Mouse (Mus musculus) yolk sac, embryonic 10.5 days (tissue): ENCODE results near the gene S100a4.

Experiments
- DNase-seq: peaks from one replicate; pipeline ENCODE4 v3.0.0-alpha.2; 2017; ENCODE audit warnings: low spot score

S100a4 gene

DNA sequence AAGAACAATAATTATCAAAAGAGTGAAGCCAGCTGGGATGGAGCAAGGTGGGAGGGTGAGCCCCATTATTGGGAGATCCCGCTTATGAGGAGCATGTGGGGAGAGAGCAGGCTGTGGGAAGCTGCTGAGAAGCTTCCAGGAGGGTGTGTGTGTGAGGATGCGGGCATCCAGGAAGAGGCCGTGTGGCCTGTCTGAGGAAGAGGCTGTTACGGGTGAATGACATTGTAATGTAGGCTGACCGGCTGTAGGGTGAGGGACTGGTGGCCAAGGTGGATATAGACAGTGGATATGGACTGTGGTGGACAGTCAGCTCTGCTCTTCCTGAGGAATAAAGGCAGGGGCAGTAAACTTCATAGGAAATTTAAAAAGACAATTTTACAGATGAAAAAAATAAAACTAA is 21.9 kb downstream of the S100a4 start:
- no peak for DNase-seq

DNA sequence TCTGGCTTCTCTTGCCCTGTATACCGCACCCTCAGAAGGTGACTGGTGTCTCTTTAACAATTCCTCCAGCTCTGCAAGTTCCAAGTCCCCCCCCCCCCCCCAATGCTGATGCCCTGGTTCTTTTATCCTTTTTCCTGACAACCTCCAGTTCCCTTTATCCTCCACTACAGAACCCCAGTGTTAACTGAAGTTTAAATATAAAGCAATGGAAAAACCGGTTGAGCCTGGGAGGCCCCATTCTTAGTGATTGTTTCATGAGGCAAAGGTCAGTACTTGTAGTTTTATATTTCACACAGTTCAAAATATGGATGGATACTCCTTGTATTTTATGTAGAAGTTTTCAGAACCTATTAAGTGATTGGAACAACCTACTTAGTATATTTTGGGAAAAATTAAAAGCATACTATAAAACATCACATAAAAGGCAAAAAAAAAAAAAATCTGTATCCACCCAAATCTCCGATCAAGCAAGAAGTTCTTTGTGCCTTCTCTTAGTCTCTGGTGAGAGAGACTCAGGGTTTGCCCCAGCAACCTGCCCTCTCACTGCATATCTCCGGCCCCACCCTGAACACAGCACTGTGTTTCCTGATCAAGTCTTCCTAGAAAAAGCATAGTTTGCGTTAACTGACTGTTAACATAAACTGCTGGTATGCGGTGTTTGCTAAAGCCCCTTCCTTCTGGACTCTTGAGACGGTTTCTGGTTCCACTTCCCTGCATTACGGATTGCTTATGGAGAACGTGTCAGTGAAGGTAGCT is 22.9 kb downstream of the S100a4 start:
- no peak for DNase-seq

DNA sequence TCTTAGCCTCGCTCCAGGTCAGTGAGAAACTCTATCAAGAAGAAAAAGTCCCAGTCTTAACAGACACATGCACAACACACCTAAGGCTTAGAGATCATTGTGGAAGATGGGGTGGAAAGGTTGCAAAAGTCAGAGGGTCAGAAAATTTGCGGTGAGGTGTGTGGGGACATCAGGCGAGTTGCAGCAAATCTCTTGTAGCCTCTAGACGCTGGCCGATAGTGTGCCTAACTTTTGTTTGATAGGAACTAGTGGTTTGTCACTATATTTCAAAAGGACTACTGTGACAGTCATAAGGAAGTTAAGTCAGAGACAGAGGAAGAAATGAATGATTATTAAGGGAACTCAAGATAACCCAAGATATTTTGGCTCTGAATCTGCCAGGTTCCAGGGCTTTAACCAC is 23.8 kb downstream of the S100a4 start:
- DNase-seq, result no peak

DNA sequence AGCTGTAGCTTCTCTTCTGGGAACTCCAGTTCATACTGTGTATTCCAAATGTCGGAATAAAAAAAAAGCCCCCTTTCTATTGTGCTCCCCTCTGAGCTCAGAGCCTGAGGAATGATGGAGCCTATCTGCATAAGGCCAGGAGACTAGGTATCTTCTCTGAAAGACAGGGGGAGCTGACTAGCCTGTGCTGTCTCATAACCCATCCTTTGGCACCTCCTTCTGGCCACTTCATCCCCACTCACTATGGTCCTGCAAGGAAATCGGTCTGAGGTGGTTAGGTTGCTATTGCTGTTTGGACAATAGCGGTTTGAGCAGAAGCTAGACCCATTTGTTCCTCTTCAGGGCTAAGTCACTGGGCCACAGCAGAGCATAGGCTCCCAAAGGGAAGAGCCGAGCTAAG is 24.2 kb downstream of the S100a4 start:
- peak; percentile 11 for DNase-seq

DNA sequence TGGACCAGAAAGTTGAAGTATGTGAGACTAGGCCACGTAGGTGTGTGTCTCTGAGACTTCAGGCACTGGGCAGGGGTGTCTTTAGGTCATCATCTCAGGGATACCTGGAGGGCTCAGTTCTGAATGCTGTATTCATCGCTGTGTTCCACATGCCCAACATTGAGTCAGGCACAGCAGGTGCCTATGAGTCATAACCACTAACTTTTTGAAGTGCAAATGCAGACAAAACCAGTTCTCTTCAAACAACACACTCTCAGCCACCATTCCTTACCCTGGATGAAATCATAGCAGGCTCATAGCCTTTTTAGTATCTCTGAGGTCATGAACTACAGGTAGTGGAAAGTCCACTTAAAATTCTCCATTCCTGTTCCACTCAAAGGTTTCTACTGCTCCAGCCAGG is 25.7 kb downstream of the S100a4 start:
- DNase-seq, result no peak

DNA sequence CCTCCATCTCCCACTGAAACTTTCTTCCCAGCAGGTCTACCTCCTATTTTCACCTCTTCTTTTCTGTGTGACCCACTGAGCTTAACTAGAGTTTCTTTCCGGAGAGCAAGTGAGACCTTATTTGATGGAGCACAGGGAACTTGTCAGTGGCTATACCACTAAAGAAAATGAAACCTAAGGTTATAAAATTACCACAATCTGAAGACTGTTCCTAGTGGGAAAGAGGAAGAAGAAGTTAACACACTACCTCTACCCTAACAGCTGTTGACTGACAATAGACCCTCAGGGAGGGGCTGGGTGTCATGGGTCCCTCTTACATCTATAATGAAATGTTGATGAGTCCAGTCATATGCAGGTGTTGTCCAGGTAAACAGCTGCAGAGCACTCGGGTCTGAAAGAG is 28.4 kb downstream of the S100a4 start:
- DNase-seq, result no peak

DNA sequence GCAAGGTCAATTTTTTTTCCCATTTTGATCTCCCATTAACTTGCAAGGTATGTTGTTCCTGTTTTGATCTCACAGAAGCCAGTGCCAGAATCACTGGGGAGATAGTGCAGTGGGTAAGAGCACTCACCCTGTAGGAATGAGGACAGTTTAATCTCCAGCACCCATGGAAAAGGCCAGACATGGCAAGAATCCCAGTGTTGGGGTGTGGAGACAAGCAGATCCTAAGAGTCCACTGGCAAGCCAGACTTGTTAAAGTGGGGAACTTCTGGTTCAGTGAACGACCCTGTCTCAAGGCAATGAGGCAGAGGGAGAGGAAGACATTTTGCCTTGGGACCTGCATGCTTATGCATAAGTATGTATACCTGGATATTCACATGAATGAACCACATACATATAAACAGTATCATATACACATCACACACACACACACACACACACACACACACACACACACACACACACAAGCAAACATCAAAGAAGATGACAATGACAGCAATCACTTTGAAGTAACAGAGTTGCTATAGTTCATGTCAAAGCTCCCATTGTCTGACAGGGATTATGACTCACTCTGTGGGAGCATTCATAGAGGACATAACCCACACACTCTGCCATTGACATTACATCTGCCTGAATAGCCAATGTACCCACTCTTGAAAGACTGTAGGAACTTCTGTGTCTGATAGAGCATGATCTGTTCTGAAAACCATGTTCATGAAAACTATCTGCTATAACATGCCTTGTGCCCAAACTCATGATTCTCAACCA is 35.1 kb downstream of the S100a4 start:
- no peak for DNase-seq

DNA sequence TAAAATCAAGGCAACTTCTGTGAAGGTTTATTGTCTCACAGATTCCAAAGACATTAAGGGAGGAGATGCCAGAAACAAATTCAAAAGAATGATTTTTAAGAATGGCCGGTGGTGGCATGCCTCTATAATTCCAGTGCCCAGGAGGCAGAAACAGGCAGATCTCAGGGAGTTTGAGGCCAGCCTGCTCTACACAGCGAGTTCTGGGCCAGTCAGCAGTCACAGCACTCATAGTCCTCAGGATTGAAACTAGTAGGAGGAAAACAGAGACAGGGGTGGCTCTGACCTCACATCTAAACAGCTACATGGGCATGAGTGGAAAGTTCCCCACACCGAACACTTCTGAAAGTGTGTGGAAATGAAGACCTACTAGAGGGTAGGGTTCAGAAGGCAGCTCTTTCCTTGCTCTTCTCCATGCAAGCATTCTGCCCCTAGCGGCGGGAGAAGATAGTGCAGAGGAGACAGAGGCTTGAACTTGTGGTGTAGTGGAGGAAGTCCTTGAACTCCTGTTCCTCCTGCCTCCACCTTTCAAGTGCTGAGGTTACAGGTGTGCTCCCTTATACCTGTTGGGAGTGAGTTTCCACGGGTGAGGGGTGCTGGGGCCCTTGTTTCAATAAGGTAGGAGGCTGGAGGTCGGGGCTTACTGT is 36.1 kb downstream of the S100a4 start:
- peak; percentile 12 for DNase-seq

DNA sequence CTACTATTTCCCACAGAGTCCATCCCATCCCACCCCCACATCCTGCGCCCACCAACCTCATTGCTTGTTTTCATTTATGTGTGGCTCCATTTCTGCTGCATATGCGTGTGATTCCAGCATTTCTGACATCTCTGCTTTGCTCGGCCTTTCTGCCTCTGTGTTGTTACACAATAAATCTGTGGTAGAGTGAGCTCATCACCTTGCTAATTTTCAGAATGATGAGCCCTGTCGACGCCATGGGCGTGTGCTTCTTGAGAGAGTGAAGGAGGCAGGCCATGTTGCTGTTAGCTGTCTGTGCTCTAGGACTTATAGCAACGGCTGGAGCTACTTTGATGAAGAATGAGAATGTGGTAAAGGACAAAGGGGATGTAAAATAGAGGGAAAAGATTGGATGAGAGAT is 37.4 kb downstream of the S100a4 start:
- DNase-seq, result no peak

DNA sequence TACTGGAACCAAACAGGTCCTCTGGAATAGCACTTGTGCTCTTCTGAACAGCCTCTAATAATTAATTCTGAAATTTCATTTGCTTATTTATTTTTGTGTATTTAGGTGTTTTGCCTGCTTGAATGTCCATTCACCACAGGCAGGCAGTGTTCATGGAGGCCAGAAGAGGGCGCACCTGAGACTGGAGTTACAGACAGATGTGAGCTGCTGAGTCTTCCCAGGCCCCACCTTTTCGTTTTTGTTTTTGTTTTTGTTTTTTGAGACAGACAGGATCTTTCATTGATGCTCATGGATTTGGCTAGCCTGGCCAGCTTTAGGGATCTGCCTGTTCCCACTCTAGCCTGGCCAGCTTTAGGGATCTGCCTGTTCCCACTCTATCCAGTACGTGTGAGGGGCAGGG is 40.6 kb downstream of the S100a4 start:
- DNase-seq, result no peak

DNA sequence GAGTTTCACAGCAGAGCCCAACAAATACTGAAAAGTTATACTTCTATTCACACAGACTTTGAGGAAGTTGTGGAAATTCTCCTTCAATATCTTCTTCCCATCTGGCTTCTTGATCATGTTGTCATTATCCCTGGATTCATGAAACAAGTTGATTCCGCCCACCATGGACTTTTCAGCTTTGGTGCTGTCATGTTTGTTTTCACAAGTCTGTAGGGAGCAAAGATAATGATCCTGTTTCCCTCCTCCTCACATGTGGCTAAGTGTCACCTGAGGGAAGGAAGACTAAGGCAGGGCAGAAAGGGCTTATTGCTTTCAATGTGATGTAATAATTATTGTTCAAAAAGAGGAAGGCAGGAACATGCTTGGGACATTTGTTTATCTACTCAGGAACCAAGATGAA is 43.7 kb downstream of the S100a4 start:
- no peak for DNase-seq

DNA sequence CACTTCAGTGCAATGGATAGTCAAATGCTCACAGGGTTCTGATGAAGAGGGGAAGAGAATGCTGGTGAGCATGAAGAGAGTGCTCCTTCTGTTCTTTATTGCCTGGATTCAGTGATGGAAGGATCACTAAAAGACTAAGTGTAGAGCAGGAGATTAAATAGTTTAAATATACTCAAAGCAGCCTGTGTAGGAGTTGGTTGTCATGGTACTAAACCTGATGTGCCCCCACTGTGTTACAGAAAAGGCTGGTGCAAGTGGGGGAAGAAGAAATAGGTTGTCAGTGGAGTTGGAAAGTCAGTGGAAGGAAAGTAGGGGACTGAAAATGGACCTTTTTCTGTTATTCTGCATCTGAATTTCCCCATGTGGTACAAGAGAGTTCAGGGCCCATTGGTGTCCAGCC is 45.4 kb downstream of the S100a4 start:
- DNase-seq, result no peak

DNA sequence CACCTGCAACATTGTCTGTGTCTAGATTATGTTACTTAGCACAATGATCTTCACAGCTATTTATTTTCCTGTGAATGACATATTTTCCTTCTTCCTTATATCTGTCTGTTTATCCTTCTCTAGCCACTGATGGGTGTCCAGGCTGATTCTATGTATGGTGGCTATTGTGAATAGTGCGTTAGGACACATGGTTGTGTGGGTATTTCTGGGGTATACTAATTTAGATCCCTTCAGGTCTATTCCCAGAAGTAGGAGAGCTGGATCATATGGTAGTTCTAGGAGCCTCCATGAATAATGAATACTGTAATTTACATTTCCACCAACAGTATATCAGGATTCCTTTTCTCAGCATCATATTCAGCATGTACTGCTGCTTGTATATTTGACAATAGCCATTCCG is 46.3 kb downstream of the S100a4 start:
- no peak for DNase-seq

DNA sequence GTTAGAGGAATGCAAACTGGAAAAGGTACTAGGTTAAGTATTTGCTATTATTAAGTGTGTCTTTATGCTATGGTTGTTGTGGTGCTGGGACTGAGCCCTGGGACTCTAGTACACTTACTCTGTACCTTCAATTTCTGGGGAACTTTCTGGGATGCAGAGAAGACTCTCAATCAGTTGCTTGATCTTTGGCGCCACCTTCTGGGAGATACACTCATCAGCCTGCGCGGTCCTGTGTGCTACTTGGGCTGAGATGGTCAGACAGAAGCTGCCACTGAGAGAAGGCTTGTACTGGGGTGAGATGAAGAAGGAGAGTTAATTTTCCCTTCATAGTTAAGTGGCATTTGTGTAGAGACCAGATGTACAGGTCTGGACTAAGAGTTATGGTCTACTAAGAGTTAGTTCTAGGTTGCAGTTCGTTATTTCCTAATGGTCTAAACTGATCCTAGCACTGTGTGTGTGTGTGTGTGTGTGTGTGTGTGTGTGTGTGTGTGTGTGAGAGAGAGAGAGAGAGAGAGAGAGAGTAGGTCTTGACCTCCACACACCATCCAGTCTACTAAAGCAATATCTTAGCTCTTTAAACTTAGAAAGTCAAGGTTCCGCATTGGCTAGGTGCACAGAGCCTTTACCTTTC is 49.4 kb downstream of the S100a4 start:
- DNase-seq, result peak; percentile 24

DNA sequence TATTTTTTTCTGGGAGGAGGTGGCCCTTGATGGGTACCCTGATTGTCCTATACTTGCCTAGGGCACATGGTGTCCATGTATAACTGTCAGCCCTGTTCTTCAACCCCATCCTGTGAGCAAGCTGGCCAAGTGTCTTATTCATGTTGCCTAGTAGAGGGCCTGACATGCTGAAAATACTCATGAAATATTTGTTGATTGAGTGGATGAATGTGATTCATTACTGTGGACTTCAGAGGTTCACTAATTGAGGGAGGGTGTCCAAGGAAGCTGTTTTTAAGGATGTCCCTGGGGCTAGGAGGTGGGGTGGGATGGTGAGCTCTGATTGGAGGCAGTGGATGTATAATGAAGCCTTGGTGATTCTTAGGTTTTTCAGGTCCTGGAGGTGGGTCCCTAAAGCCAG is 50.1 kb downstream of the S100a4 start, which contains the start of gene S100a7a:
S100a7a (plus strand) TSS at position 301 of the 400 bp plus-strand sequence.
- no peak for DNase-seq
